Mouse (Mus musculus) urinary bladder, postnatal 10 days (tissue): Measurements from ENCODE around the gene Nos1ap.

Source experiments
- DNase-seq: peaks from one replicate; pipeline ENCODE4 v3.0.0; 2022; ENCODE audit warnings: low spot score

The Nos1ap gene

DNA sequence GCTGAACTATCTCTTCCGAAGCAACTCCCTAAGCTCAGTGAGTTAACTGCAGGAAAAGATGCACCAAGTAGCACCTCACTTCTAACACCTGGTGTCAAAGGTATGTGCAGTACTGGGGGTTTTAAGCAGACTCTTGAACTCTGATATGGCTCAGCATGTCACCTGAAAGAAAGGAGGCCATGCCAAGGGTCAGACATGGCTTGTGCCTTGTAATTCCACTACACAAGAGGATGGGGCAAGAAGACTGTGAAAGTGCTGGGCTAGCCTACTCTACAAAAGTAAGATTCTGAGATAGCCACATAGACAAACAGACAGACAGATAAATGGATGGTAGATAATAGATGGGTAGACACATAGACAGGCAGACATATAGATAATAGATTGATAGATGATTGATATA is 87.7 kb downstream of the Nos1ap start:
- no peak for DNase-seq

GRCm38 (mm10) chr1:170501556-170501955 is 88.1 kb downstream of the Nos1ap start:
- DNase-seq: no peak

DNA sequence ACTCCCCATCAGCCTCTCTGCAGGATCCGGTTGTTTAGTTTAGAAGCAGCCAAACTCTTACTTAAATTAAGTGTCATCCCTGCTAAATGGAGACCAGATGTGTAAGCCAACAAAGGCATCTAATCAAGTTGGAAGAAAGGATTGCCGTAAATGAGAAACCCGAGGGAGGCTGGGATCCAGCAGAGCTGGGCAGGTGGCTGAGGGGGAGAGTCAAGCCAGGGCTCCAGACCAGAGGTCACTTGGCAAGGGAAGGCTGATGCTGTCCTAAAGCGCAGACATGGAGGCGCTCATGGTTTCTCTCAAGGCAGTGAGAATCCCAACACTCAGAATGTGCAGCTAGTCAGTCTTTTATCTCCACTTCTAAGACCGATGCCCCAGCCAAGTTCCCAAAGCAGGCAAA is 89.8 kb downstream of the Nos1ap start:
- no peak for DNase-seq

DNA sequence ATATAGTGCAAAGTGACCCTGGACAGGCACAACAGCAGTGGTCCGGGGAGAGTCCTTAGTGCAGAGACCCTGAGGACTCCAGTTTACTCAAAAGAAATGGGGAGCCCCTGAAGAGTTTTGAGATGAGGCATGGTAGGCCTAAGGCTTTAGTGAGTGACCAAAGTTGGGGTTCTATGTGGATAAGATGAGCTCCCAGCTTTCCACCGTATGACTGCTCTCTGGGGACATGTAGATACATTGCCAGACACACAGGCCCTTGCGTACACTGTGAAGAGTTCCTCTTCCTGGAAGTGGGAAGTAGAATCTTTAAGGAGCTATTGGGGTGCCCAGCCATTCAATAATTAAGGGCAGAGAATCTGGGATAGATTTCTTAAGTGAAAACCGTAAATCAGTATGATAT is 90.2 kb downstream of the Nos1ap start:
- no peak for DNase-seq

- DNase-seq: no peak
Measured at GRCm38 (mm10) chr1:170498645-170499044, 91.0 kb downstream of the Nos1ap start.

DNA sequence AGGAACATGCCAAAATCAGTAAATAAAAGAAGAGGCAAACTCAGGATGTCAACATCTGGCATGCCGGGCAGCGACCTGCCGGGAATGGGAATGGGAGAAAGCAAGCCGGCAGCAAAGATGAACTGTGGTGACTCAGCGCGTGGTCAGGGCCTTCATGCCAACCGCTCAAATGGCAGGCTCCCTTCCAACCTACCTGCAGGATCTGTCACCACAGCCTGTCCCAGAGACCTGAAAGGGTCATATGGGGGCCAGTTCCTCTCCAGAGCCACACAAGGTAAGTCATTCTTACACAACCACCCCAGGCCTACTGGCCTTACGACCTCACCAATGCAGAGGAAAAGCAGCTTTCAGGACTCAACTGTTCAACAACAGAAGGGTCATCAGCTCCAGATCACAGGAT is 93.4 kb downstream of the Nos1ap start:
- DNase-seq: no peak

- no peak for DNase-seq
Measured at GRCm38 (mm10) chr1:170495538-170496183, 94.0 kb downstream of the Nos1ap start.

DNA sequence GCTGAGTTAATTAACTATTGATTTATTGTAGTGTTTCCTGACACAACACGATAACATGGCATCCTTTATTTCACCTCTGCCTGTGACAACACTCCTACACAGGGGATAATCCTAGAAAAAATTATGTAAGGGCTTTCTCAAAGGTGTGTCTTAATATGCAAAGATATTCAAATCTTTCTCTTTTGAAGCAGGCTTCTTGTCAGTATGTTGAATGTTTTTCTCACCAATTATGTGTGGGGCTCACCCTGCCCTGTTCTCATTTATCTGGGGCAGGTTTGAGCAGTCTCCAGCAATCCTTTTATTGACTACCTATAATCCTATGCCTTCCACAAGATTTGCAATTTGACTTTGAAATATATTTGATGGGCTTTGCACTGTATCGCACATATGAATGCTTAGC is 97.1 kb downstream of the Nos1ap start:
- DNase-seq: no peak

DNA sequence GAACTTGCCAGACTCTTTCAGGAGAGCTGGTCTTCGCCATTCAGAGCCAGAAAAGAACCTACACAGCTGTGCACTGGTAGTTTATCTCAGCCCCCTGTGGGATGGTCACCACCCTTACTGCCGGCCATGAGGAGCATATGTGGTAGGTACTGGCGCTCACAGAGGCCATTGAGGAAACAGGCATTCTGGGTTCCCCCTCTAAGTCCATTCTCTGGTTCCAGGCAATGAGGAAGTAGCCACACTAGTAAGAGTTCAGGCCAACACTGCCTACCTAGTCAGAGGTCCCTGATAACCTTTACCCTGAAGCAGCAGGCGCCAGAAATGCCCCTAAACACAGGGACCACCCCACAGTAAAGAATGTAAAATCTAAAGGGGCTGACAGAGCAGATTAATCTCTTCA is 97.6 kb downstream of the Nos1ap start:
- no peak for DNase-seq

DNA sequence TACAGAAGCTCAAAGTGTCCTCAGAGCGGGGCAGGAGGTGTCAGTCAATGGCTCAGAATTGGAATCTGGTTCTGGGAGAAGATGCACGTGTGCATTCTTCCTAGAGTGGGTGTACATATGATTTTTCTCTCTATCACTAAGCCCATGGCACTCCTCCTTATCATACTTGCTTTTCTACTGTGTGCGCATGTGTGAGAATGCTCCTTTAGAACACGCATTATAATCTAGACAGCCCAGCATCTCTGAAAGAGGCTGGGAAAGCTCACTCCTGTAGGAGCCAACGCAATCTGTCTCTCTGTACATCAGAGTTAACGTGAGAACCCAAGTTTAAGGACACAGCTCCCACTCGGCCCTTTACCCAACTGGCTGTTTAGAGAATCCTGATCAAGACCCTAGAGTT is 99.7 kb downstream of the Nos1ap start:
- DNase-seq: no peak

DNA sequence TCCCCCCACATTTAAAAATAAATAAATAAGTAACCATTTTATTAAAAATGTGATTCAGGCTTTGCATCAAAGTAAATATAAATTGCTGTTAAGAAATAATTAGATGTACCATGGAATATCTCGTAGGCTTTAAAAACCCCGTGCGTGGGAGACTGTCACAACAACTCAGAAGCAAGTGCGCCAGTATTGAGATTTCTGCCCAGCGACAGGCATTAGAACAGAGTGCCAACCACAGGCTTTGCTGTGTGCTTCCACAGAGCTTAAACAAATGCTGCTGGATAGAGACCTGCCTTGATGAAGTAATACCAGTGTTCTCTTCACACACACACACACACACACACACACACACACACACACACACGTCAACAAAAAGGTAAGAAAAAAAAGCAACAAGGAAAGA is 100.2 kb downstream of the Nos1ap start:
- no peak for DNase-seq

GRCm38 (mm10) chr1:170485119-170485518 is 104.5 kb downstream of the Nos1ap start:
- no peak for DNase-seq

GRCm38 (mm10) chr1:170482236-170482905 is 107.3 kb downstream of the Nos1ap start:
- DNase-seq: no peak

GRCm38 (mm10) chr1:170481093-170481492 is 108.6 kb downstream of the Nos1ap start:
- DNase-seq: no peak

GRCm38 (mm10) chr1:170479458-170479798 is 110.2 kb downstream of the Nos1ap start:
- no peak for DNase-seq

GRCm38 (mm10) chr1:170478791-170479457 is 110.7 kb downstream of the Nos1ap start:
- DNase-seq: no peak

GRCm38 (mm10) chr1:170477636-170478600 is 111.7 kb downstream of the Nos1ap start:
- no peak for DNase-seq

DNA sequence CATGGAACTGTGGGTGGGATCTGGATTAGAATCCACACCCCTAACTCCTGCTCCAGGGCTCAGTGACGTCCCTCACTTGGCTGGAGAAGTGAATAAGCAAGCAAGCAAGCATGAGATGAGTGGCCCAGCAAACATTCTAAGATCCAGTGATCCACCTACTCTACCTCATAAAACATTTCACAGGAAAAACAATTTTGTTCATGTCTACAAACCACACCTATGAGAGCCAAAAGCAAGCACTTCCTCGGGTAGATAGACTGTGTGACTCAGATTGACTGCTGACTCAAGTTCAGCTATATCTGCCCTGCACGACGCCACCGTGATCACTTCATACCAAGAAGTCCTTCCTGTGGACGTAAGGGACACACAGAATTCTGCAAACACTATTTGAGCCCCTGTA is 116.2 kb downstream of the Nos1ap start:
- DNase-seq: no peak

DNA sequence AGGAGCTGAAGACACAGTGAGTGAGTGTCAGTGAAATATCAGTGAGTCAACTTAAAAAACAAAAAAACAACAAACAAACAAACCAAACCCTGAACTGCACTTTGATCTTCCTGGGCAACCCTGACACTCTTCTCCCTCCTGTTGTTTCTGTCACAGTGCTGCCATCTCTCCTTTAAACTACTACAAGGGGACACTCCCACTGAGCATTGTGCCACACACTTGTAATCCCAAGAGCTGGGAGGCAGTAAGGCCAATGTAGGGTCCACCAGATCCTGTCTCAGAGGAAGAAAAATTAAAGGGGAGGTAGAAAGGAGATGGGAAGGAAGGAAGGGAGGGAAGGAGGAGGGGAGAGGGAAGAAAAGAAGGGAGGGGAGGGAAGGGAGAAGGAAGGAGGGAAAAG is 116.8 kb downstream of the Nos1ap start:
- DNase-seq: no peak

DNA sequence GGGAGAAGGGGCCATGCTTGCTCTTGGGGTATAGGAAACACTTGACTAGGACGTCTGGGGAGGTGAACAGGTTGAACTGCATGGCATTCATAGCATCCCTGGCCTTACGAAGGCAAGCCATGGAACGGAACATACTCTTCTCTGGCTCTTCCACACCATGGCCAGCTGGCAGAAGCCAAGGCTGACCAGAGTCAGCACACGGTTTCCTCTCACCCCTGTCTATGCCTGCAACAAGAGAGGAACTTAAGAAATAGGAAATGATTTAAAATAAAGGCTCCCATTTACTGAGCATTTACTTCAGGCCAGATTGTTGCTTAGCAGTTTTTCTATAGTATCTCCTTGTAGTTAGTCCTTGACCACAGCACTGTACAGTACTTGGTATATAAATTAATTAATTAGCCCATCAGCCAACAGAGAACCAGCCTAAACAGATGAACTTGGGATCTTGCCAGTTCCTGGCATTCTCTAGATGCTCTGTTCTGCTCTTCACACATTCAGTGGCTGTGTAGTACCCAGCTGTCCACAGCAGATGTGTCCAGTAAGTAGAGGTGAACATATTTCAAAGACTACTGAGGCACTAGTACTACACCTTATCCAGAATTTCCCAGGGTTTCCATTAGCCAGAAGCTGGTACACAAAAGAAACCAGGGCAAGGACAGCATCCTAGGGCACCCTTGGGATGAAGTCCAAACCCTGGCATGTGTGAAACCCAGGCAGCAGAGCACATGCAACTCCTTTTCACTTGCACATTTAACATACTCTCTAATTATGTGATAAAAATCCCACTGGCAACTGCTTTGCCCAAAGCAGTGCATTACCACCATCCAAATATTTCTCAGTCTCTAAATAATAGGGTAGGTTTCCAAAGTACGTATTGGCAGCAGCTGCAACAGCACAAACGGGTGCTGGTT is 123.3 kb downstream of the Nos1ap start:
- no peak for DNase-seq

- DNase-seq: no peak
Measured at GRCm38 (mm10) chr1:170462140-170462539, 127.5 kb downstream of the Nos1ap start.
